Mouse (Mus musculus) midbrain, postnatal 0 days (tissue): Measurements from ENCODE around the gene Fam114a1. TPM values are rescaled to one million over a fixed set of nuclear protein-coding genes. Genes with fewer than 3 reads are reported as not detected.

Experiments used
- ATAC-seq: fragments of 200-750 bp; cut with Nextera tagmentation; 2 replicates; pipeline ENCODE4 v1.8.0; 2017; ENCODE audit warnings: moderate number of reproducible peaks, mild to moderate bottlenecking, moderate TSS enrichment, moderate library complexity; ENCODE audit not compliant: low FRiP score
- DNase-seq: peaks from one replicate; pipeline ENCODE4 v3.0.0-alpha.2; 2015; ENCODE audit warnings: low spot score
- H3K27ac ChIP-seq: fragments of 300-500 bp; sonication (generic); 2 replicates; pipeline ENCODE4 v1.5.1; 2014; ENCODE audit warnings: low read depth, mild to moderate bottlenecking, low read length, mixed read lengths
- H3K27me3 ChIP-seq: fragments of 300-500 bp; sonication (generic); 2 replicates; pipeline ENCODE4 v1.6.1; 2014; ENCODE audit warnings: low read length, control low read depth, mixed read lengths; ENCODE audit not compliant: insufficient read depth
- H3K36me3 ChIP-seq: fragments of 300-500 bp; sonication (generic); 2 replicates; pipeline ENCODE4 v1.6.1; 2014; ENCODE audit warnings: low read length, control low read depth, mixed read lengths; ENCODE audit not compliant: insufficient read depth
- H3K4me1 ChIP-seq: fragments of 300-500 bp; sonication (generic); 2 replicates; pipeline ENCODE4 v1.6.1; 2014; ENCODE audit warnings: mild to moderate bottlenecking, control low read depth, antibody characterized with exemption, low read length, mixed read lengths; ENCODE audit not compliant: insufficient read depth
- H3K4me2 ChIP-seq: fragments of 300-500 bp; sonication (generic); 2 replicates; pipeline ENCODE4 v1.6.1; 2014; ENCODE audit warnings: low read depth, mild to moderate bottlenecking, low read length, mixed read lengths; ENCODE audit not compliant: poor library complexity, severe bottlenecking
- H3K4me3 ChIP-seq: fragments of 300-500 bp; sonication (generic); 2 replicates; pipeline ENCODE4 v1.5.1; 2014; ENCODE audit warnings: low read depth, mild to moderate bottlenecking, low read length, moderate library complexity
- H3K9ac ChIP-seq: fragments of 300-500 bp; sonication (generic); replicated peaks from 2 replicates; pipeline ENCODE4 v1.6.1; 2014; ENCODE audit warnings: mild to moderate bottlenecking, low read length, moderate library complexity, mixed read lengths; ENCODE audit not compliant: poor library complexity, severe bottlenecking
- H3K9me3 ChIP-seq: fragments of 300-500 bp; sonication (generic); 2 replicates; pipeline ENCODE4 v1.6.1; 2016; ENCODE audit warnings: low read length, control low read depth
- CTCF ChIP-seq: IDR thresholded peaks from 2 replicates; pipeline ENCODE4 v1.5.1; 2016; ENCODE audit warnings: antibody characterized with exemption, mild to moderate bottlenecking
- WGBS: fragments of 180-500 bp; shearing (Covaris S2); extraction: QIAGEN DNeasy Blood & Tissue Kit; methylation state at CpG from one replicate; pipeline ENCODE4 v1.1.7; 2014; 5-methylcytosine and 5-hydroxymethylcytosine counted together
- polyA plus RNA-seq: library from polyadenylated mRNA; unstranded; fragments of >200 nt; fragmentation: Nextera tagmentation; extraction: Ambion mirVana; gene quantifications from 2 replicates; pipeline ENCODE4 v1.2.1, GENCODE M21; 2015
- total RNA-seq: library from RNA; depleted of rRNA; stranded (reverse); fragments of >200 nt; gene quantifications from 2 replicates; pipeline ENCODE4 v1.2.3, GENCODE M21; 2014

The Fam114a1 gene
- total and polyA plus RNA-seq, 2 experiments from 2014 or later: 2.5 to 5.0 TPM

DNA sequence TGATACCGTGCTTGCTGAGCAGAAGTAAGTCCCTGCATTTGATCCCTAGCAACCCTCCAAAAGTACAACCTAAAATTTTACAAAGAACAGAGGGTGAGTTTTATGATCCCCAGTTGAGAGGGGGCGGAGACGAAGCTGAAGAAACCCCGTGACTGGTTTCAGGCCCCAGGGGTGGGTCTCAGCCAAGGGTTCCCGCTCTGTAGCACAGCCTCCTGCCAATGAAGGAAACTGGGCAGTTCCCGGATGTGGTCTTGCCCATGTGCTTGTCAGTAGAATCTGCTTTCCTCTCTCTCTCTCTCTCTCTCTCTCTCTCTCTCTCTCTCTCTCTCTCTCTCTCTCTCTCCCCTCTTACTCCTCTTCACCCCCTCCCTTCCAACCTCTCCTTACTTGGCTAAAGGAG, 56.0 kb downstream of the Fam114a1 start:
- H3K27ac ChIP-seq: no peak overlapping the region
- no peaks in the 10 kb centered on the region for H3K36me3 ChIP-seq
- no peak for DNase-seq
- 58% methylated on average over 6 of the region's 6 CpGs for WGBS
- no peak overlapping the region for H3K9ac ChIP-seq
- no peak overlapping the region for H3K4me2 ChIP-seq
- no peaks in the 10 kb centered on the region for H3K9me3 ChIP-seq
- no peak for TF ChIP-seq CTCF
- no peaks in the 10 kb centered on the region for H3K27me3 ChIP-seq
- no peak overlapping the region for H3K4me3 ChIP-seq
- ATAC-seq: no peak
- H3K4me1 ChIP-seq: 0 out of 2 replicates have a peak, but pooled peaks cover 3% of the 10 kb centered on the region

DNA sequence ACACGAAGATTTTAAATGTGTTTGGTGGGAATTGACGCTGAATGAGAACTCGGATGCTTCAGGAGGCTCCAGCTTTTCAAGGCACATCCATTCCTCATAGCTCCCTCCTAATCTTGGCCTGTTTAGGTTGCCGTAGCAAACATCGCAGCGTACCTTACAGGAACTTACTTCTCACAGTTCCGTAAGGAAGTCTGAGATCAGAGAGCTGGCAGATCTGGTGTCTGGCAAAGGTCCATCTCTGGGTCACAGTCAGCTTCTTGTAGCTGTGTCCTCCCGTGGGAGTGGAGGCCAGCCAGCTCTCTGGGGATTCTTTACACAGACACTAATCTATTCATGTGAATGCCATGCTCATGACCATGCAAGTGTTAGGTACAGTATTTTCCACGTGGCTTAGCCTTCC, 56.9 kb downstream of the Fam114a1 start:
- Histone ChIP-seq H3K9ac (no peak overlapping the region), H3K36me3 (no peaks in the 10 kb centered on the region), H3K4me2 (no peak overlapping the region), H3K27ac (no peak overlapping the region), H3K9me3 (no peaks in the 10 kb centered on the region), H3K4me1 (0 out of 2 replicates have a peak, but pooled peaks cover 3% of the 10 kb centered on the region), H3K4me3 (no peak overlapping the region), H3K27me3 (no peaks in the 10 kb centered on the region)
- ATAC-seq (no peak), DNase-seq (peak; percentile 52)
- TF ChIP-seq CTCF: no peak
- 69% methylated on average over 9 of the region's 9 CpGs for WGBS

DNA sequence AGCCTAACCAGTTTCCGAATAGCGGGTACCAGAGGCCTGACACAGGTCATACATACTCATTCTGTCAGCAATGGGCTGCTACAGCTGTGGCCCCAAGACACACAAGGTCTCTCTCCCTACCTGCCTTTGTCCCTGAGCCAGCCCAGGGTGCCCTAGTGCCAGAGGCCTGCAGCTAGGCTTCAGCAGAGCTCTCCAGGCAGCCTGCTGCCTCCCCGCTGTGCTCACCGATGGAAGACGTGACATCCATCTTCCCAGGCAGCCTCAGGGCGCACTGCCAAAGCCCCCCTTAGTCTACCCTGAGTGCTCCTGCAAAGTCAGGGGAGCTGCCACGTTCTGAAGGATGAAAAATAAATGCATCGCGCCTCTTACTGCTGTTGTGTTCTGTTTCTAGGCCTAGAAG, 58.1 kb downstream of the Fam114a1 start:
- H3K9ac ChIP-seq: no peak overlapping the region
- peak overlapping the region; percentile 6; the same call in 1 of the 2 replicates for H3K4me2 ChIP-seq
- no peaks in the 10 kb centered on the region for H3K27me3 ChIP-seq
- H3K4me3 ChIP-seq: no peak overlapping the region
- no peak for TF ChIP-seq CTCF
- DNase-seq (peak; percentile 56), ATAC-seq (no peak)
- H3K27ac ChIP-seq: peak overlapping the region; percentile 59
- H3K9me3 ChIP-seq: no peaks in the 10 kb centered on the region
- no peaks in the 10 kb centered on the region for H3K36me3 ChIP-seq
- WGBS: 41% methylated on average over 9 of the region's 9 CpGs
- H3K4me1 ChIP-seq: 0 out of 2 replicates have a peak, but pooled peaks cover 3% of the 10 kb centered on the region

DNA sequence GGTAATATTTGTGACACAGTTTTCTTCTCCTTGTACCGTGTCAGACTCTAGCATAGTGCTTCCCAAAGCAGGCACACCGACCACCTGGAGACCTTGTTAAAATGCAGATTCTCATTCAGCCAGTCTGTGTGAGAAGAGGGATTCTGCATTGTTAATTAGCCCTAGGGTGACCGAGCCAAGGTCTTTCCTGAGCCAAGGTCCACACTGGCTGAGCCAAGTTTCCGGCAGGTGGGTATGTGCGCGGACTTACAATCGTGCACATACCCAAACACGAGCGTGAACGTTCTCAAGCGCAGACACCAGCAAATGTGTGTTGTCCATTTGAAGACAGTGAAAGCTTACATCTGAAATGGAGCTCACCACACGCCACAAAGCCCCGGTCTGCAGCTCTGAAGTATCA, 66.7 kb downstream of the Fam114a1 start:
- WGBS: 64% methylated on average over 13 of the region's 13 CpGs
- Histone ChIP-seq H3K27me3 (no peaks in the 10 kb centered on the region), H3K4me1 (no peaks in the 10 kb centered on the region), H3K9ac (no peak overlapping the region), H3K9me3 (no peaks in the 10 kb centered on the region), H3K4me3 (no peak overlapping the region), H3K36me3 (no peaks in the 10 kb centered on the region), H3K4me2 (no peak overlapping the region), H3K27ac (no peak overlapping the region)
- DNase-seq (peak; percentile 66), ATAC-seq (peak; percentile 84)
- TF ChIP-seq CTCF: no peak

DNA sequence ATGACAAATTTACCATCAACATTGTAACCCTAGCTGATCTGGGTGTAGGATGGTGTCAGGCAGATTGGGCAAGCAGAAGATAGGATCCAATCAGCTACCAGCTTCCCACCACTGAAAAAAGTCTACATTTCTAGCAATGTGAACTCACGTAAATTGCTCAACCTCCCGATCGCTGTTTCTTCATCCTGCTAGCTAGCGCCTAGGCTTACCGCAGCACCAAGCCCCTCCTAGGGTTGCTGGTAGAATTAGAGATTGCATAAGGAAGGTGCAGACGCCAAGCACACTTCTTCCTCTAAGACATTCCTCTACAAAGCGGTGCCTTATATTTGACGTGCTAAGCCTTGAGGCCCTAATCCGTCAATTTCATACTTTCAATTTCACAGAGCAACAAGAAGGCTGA, 68.4 kb downstream of the Fam114a1 start:
- Histone ChIP-seq H3K9me3 (no peaks in the 10 kb centered on the region), H3K27me3 (no peaks in the 10 kb centered on the region), H3K4me1 (no peaks in the 10 kb centered on the region), H3K27ac (no peak overlapping the region), H3K4me3 (no peak overlapping the region), H3K36me3 (no peaks in the 10 kb centered on the region), H3K4me2 (no peak overlapping the region), H3K9ac (no peak overlapping the region)
- 64% methylated on average over 9 of the region's 9 CpGs for WGBS
- no peak for TF ChIP-seq CTCF
- DNase-seq (no peak), ATAC-seq (no peak)

DNA sequence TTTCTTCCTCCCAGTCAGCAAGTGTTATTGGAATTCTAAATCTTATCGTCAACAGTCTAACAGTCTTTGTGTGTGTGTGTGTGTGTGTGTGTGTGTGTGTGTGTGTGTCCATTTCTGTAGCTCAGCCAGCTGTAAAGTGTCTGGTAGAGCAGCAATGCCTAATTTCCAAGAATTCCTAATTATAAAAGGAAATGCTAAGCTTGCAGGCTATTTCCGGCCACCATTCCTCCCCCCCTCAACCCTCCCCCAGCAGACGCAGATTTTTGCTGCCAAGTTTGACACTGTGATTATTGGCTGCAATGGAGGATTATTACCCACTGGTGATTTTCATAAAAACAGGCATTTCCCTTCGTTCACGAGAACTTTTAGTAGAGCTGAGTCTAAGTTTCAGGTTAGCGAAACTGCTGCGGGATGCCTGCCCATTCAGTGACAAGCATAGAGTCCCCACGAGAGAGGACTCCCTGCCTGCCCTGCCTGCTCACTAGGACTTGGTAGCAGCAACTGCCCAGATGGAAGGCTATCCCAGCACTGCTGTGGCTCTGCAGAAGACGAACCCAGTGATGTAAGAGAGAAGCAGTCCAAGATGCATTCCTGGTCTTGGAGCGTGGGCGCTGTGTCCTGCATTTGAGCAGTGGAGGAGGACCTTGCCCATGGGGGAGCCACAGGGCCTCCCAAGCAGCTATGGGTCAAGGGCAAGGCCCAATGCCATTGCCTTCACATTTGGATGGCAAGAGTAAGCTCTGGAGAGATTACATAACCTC, 69.1 kb downstream of the Fam114a1 start:
- Histone ChIP-seq H3K36me3 (no peaks in the 10 kb centered on the region), H3K9ac (no peak overlapping the region), H3K9me3 (no peaks in the 10 kb centered on the region), H3K27ac (no peak overlapping the region), H3K4me1 (no peaks in the 10 kb centered on the region), H3K27me3 (no peaks in the 10 kb centered on the region), H3K4me3 (no peak overlapping the region), H3K4me2 (no peak overlapping the region)
- WGBS: 72% methylated on average over 11 of the region's 11 CpGs
- TF ChIP-seq CTCF: no peak
- DNase-seq: no peak
- no peak for ATAC-seq
